Mouse (Mus musculus): Measurements from ENCODE around the gene Gm5134.

DNA sequence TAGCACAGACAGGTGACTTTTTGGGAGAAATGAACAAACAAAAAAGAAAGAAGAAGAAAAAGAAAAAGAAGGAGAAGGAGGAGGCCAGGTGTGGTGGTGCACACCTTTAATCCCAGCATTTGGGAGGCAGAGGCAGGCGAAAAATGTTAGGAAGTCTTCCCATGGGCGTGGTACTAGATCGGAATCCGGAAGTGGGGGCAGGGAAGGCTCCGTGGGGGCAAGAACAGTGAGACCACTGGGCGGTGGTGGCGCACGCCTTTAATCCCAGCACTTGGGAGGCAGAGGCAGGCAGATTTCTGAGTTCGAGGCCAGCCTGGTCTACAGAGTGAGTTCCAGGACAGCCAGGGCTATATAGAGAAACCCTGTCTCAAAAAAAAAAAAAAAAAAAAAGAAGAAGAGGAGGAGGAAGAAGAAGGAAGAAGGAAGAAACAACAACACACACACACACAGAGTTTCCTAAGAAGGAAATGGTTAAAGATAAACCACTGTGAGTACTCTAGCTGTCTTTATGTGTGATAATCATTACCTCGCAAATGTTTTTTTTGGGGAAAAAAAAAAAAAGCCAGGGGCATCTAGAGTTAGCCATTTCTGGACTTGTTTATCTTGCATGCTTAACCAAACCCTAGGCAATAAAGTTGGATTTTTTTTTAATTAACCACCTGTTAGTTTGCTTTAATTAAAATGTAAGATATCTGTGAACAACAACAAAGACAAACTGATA lies 71.3 kb downstream of the Gm5134 start:
- TF ChIP-seq POLR2A (IDR thresholded peaks at IDR 0.05; ENCODE audit: low read depth, low read length) (no peak), CTCF (IDR thresholded peaks at IDR 0.05; ENCODE audit: extremely low read depth, insufficient read length, insufficient replicate concordance, low read depth, low read length) (no peak)

All from small intestine, adult 2 months (tissue).